Mouse (Mus musculus): ENCODE measurements around the gene Atox1. TPM values are rescaled to one million over a fixed set of nuclear protein-coding genes. Genes with fewer than 3 reads are reported as not detected.
A peak's percentile ranks its signal among the peaks of the same experiment; 100 is the strongest.

The Atox1 gene
- 257 and 262 TPM in 2 replicates for polyA plus RNA-seq (2015; fragmentation: Nextera tagmentation; extraction: Ambion mirVana)

GRCm38 (mm10) chr11:55461019-55461645 is at the start of gene Atox1:
Atox1 (minus strand) TSS chr11:55461239.
- Histone ChIP-seq H3K4me1 (peaks cover 20% of the 10 kb centered on the region), H3K4me2 (replicated peaks) (peak within 1 kb of the TSS; percentile 92), H3K27ac (replicated peaks) (peak within 1 kb of the TSS; percentile 68), H3K9ac (replicated peaks) (peak within 1 kb of the TSS; percentile 72), H3K4me3 (peak within 1 kb of the TSS; percentile 90), H3K9me3 (no peaks in the 10 kb centered on the region), H3K27me3 (no peaks in the 10 kb centered on the region), H3K36me3 (no peaks in the 10 kb centered on the region)
- peak; percentile 98 for ATAC-seq (replicated peaks)
- 1% methylated on average over 35 of the region's 36 CpGs for WGBS

GRCm38 (mm10) chr11:55505485-55505884 is 44.4 kb upstream of the Atox1 start:
- H3K9ac ChIP-seq (replicated peaks): no peak overlapping the region
- H3K27me3 ChIP-seq: no peaks in the 10 kb centered on the region
- no peak overlapping the region for H3K27ac ChIP-seq (replicated peaks)
- H3K36me3 ChIP-seq: peaks cover 18% of the 10 kb centered on the region
- no peak overlapping the region for H3K4me2 ChIP-seq (replicated peaks)
- no peak for ATAC-seq (replicated peaks)
- H3K4me3 ChIP-seq: no peak overlapping the region
- H3K9me3 ChIP-seq: no peaks in the 10 kb centered on the region
- 95% methylated on average over 3 of the region's 3 CpGs for WGBS
- H3K4me1 ChIP-seq: no peaks in the 10 kb centered on the region

- Histone ChIP-seq H3K4me2 (replicated peaks) (no peak overlapping the region), H3K9me3 (no peaks in the 10 kb centered on the region), H3K9ac (replicated peaks) (no peak overlapping the region), H3K27ac (replicated peaks) (no peak overlapping the region), H3K27me3 (no peaks in the 10 kb centered on the region), H3K4me3 (no peak overlapping the region), H3K4me1 (no peaks in the 10 kb centered on the region), H3K36me3 (peaks cover 36% of the 10 kb centered on the region)
- 80% methylated on average over 5 of the region's 5 CpGs for WGBS
- no peak for ATAC-seq (replicated peaks)
Observed at GRCm38 (mm10) chr11:55502886-55503285, 41.8 kb upstream of the Atox1 start.

GRCm38 (mm10) chr11:55501955-55502531 is 41.0 kb upstream of the Atox1 start:
- Histone ChIP-seq H3K27me3 (no peaks in the 10 kb centered on the region), H3K4me1 (no peaks in the 10 kb centered on the region), H3K4me3 (no peak overlapping the region), H3K4me2 (replicated peaks) (no peak overlapping the region), H3K27ac (replicated peaks) (no peak overlapping the region), H3K36me3 (peaks cover 44% of the 10 kb centered on the region), H3K9me3 (no peaks in the 10 kb centered on the region), H3K9ac (replicated peaks) (no peak overlapping the region)
- 83% methylated on average over 8 of the region's 8 CpGs for WGBS
- no peak for ATAC-seq (replicated peaks)

- H3K4me1 ChIP-seq: no peaks in the 10 kb centered on the region
- no peak overlapping the region for H3K9ac ChIP-seq (replicated peaks)
- no peaks in the 10 kb centered on the region for H3K9me3 ChIP-seq
- no peak overlapping the region for H3K4me3 ChIP-seq
- H3K27ac ChIP-seq (replicated peaks): no peak overlapping the region
- ATAC-seq (replicated peaks): peak; percentile 77
- peaks cover 78% of the 10 kb centered on the region for H3K36me3 ChIP-seq
- no peak overlapping the region for H3K4me2 ChIP-seq (replicated peaks)
- no peaks in the 10 kb centered on the region for H3K27me3 ChIP-seq
- 68% methylated on average over 5 of the region's 5 CpGs for WGBS
Observed at GRCm38 (mm10) chr11:55497885-55498284, 36.8 kb upstream of the Atox1 start.

GRCm38 (mm10) chr11:55496158-55496557 is 35.1 kb upstream of the Atox1 start:
- Histone ChIP-seq H3K4me1 (no peaks in the 10 kb centered on the region), H3K9ac (replicated peaks) (no peak overlapping the region), H3K4me2 (replicated peaks) (no peak overlapping the region), H3K9me3 (no peaks in the 10 kb centered on the region), H3K27me3 (no peaks in the 10 kb centered on the region), H3K4me3 (no peak overlapping the region), H3K27ac (replicated peaks) (no peak overlapping the region), H3K36me3 (peaks cover 88% of the 10 kb centered on the region)
- 91% methylated on average over 6 of the region's 6 CpGs for WGBS
- no peak for ATAC-seq (replicated peaks)

GRCm38 (mm10) chr11:55485443-55485842 is 24.4 kb upstream of the Atox1 start:
- H3K27ac ChIP-seq (replicated peaks): no peak overlapping the region
- H3K27me3 ChIP-seq: no peaks in the 10 kb centered on the region
- 97% methylated on average over 7 of the region's 7 CpGs for WGBS
- ATAC-seq (replicated peaks): no peak
- H3K9ac ChIP-seq (replicated peaks): no peak overlapping the region
- peaks cover 62% of the 10 kb centered on the region for H3K36me3 ChIP-seq
- H3K4me2 ChIP-seq (replicated peaks): no peak overlapping the region
- H3K9me3 ChIP-seq: no peaks in the 10 kb centered on the region
- H3K4me1 ChIP-seq: no peaks in the 10 kb centered on the region
- H3K4me3 ChIP-seq: no peak overlapping the region

- Histone ChIP-seq H3K9me3 (no peaks in the 10 kb centered on the region), H3K36me3 (peaks cover 12% of the 10 kb centered on the region; the same call in 1 of the 2 replicates), H3K4me2 (replicated peaks) (no peak overlapping the region), H3K9ac (replicated peaks) (no peak overlapping the region), H3K4me1 (peaks cover 29% of the 10 kb centered on the region), H3K27ac (replicated peaks) (no peak overlapping the region), H3K27me3 (no peaks in the 10 kb centered on the region), H3K4me3 (no peak overlapping the region)
- no peak for ATAC-seq (replicated peaks)
- 85% methylated on average over 3 of the region's 3 CpGs for WGBS
Observed at GRCm38 (mm10) chr11:55473219-55473618, 12.2 kb upstream of the Atox1 start.

GRCm38 (mm10) chr11:55471467-55471866 is 10.4 kb upstream of the Atox1 start:
- Histone ChIP-seq H3K27me3 (no peaks in the 10 kb centered on the region), H3K9ac (replicated peaks) (no peak overlapping the region), H3K4me2 (replicated peaks) (peak overlapping the region; percentile 83; the same call in 1 of the 2 replicates), H3K4me1 (peaks cover 33% of the 10 kb centered on the region), H3K36me3 (peaks cover 12% of the 10 kb centered on the region; the same call in 1 of the 2 replicates), H3K4me3 (peak overlapping the region; percentile 73; the same call in 1 of the 2 replicates), H3K27ac (replicated peaks) (no peak overlapping the region), H3K9me3 (no peaks in the 10 kb centered on the region)
- 95% methylated on average over 7 of the region's 7 CpGs for WGBS
- no peak for ATAC-seq (replicated peaks)

GRCm38 (mm10) chr11:55470761-55471160 is 9.7 kb upstream of the Atox1 start:
- ATAC-seq (replicated peaks): no peak
- peaks cover 12% of the 10 kb centered on the region; the same call in 1 of the 2 replicates for H3K36me3 ChIP-seq
- peaks cover 29% of the 10 kb centered on the region for H3K4me1 ChIP-seq
- H3K9me3 ChIP-seq: no peaks in the 10 kb centered on the region
- 61% methylated on average over 8 of the region's 8 CpGs for WGBS
- H3K27me3 ChIP-seq: no peaks in the 10 kb centered on the region
- peak overlapping the region; percentile 89 for H3K9ac ChIP-seq (replicated peaks)
- peak overlapping the region; percentile 73 for H3K4me3 ChIP-seq
- no peak overlapping the region for H3K27ac ChIP-seq (replicated peaks)
- H3K4me2 ChIP-seq (replicated peaks): peak overlapping the region; percentile 83

- H3K27ac ChIP-seq (replicated peaks): peak overlapping the region; percentile 89
Observed at GRCm38 (mm10) chr11:55469923-55470691, 9.1 kb upstream of the Atox1 start.

More at GRCm38 (mm10) chr11:55469923-55470691, 9.1 kb upstream of the Atox1 start:
- Histone ChIP-seq H3K9me3 (no peaks in the 10 kb centered on the region), H3K27me3 (no peaks in the 10 kb centered on the region), H3K4me3 (peak overlapping the region; percentile 73), H3K36me3 (peaks cover 12% of the 10 kb centered on the region; the same call in 1 of the 2 replicates), H3K4me1 (peaks cover 28% of the 10 kb centered on the region), H3K4me2 (replicated peaks) (peak overlapping the region; percentile 83), H3K9ac (replicated peaks) (peak overlapping the region; percentile 89)
- under 1% methylated on average over 46 of the region's 46 CpGs for WGBS
- peak; percentile 36; the same call in 1 of the 2 replicates for ATAC-seq (replicated peaks)
